Mouse (Mus musculus): ENCODE measurements around the gene Ttc38.

GRCm38 (mm10) chr15:85788633-85789032 is 43.5 kb upstream of the Ttc38 start:
- TF ChIP-seq USF1 (IDR thresholded peaks at IDR 0.05; ENCODE audit: low read depth) (no peak), POLR2A (IDR thresholded peaks at IDR 0.05; ENCODE audit: insufficient read length, low read depth) (no peak), MYOG (IDR thresholded peaks at IDR 0.05; ENCODE audit: control insufficient read depth in 1 of 3, insufficient read depth in 1 of 3, insufficient read length in 2 of 3, low read depth in 2 of 3) (no peak), POLR2AphosphoS2 (IDR thresholded peaks at IDR 0.05; ENCODE audit: insufficient read length, low read depth) (no peak)

All from myocyte (in vitro differentiated cells).